Mouse (Mus musculus): ENCODE measurements around the gene Nos1ap.

Gene Nos1ap

DNA sequence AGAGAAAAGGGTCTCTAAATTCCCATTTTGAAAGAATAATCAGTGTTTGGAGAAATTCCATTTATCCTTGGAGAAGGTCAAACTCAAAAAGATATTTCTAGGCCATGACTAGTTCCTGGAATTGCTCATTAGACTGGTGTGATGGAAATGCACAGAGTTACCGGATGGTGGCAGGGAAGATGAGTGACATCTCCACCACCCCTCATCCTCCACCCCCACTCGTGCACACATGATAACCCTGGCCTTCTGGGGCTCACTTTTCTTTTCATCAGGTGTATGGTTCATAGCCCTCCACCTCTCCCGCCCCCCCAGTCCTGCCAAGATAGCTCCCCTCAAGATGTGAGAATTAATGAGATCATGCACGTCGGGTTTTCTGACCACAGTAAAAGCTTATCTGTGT, 296.4 kb downstream of the Nos1ap start:
- DNase-seq (ENCODE audit: low read depth, low spot score) = no peak

DNA sequence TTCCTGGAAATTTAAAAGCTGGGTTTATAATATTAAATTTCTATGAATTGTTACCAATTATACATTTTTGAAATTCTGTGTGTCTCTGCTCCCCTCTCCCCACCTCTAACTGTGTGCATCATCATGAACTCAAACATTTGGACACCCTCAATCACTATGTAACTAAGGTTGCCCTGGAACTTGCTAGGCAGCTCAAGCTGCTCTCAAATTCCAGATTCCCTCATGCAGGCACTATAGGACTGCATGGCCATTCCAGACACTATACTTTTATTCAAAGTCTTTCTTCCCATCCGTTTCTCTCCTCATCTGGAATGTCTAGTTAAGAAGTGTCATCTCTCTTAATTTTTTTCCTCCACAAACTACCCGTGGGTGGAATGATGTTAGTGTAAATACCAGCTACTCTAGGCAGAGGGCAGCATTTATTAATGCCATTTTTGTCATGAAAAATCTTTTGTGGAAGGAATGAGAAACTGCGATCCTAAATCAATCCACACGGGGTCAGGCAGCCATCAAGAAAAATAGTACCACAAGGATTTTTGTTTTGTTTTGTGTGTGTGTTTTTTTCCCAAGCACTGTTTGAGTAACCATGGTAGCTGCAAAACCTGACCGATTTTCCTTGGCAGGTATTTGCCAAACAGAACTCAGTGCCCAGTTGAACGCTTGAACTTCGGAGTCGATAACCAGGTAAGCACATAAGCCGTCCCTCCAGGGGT, 297.3 kb downstream of the Nos1ap start:
- DNase-seq (ENCODE audit: low read depth, low spot score) = peak; percentile 48

GRCm38 (mm10) chr1:170282415-170283129, 307.1 kb downstream of the Nos1ap start:
- no peak for DNase-seq (ENCODE audit: low read depth, low spot score)

DNA sequence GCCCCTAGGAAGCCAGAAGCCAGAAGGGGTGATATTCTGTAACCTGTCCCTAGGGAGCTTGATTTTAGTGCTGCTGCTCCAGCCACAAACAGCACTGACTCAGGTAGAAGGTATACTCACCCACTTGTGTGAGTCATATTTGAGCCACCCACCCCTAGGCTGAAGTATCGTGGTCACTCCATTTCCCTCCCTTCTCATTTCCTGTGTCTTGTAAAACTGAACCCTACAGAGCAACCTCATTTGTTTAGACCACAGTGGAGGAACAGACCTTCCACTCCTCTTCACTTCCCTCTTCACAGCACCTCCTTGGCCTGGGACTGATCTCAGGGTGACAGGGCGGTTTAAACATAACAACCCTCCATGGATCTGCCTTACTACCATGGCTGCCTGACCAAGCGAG, 312.6 kb downstream of the Nos1ap start, which contains the start of gene Sh2d1b1:
TSS of gene Sh2d1b1 (plus strand) at position 305 of the 400 bp plus-strand sequence.
- DNase-seq (ENCODE audit: low read depth, low spot score) = no peak

DNA sequence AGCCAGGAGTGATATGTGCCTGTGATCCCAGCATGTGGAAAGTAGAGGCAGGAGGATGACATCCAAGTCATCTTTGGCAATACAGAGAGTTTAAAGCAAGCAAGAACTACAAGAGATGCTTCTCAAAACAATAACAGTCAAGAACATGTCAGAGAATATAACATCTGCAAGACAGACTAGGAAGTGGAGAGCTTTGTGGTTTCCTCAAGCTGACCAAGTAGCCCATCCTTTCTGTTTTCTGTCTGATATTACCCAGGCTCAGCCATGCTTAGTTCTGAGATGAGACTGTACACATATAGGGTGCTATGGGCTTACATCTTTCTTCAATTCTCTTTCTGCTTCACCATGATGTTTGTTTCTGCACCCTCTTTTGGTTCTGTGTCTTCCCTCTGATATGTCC, 316.4 kb downstream of the Nos1ap start:
- no peak for DNase-seq (ENCODE audit: low read depth, low spot score)

DNA sequence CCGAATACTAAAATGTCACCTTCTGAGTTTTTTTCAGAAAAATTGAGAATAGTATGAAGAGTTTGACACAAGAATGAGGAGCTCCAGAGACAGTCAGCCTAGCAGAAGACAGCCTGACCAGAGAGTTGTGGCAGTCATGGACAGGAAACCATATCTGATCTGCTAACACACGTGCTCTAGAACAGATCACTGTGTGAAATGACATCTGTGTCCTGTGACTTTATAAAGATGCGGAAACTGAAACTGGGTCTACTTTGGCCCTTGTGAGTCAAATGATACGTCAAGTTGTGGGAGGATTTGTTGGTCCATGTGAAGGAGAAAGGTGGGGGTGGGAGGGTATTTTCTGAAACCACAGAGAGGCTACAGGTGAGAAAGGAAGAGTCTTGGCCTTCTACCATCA, 319.0 kb downstream of the Nos1ap start:
- no peak for DNase-seq (ENCODE audit: low read depth, low spot score)

DNA sequence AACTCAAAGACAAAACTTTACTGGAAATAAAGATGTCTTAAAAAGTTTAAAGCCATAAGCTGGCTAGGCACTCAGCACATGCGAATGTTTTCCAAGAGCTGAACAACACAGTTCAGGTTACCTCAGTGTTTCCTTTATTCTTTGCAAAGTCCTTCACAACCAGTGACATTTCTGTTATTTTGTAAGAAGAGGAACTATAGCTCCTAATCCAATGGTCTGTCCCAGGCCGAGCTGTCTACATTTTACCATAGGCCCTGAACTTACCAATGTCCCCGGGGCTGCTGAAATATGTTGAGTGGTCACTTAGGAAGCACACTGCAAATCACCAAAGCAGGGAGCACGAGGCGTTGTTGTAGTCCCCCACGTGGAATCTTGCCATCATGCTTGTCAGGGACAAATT, 319.4 kb downstream of the Nos1ap start:
- DNase-seq (ENCODE audit: low read depth, low spot score) = no peak

- peak; percentile 72 for DNase-seq (ENCODE audit: low read depth, low spot score)
Observed at GRCm38 (mm10) chr1:170255560-170255910, 334.1 kb downstream of the Nos1ap start.

- DNase-seq (ENCODE audit: low read depth, low spot score) = no peak
Observed at GRCm38 (mm10) chr1:170254893-170255559, 334.6 kb downstream of the Nos1ap start.
